Mouse (Mus musculus) cerebellum, postnatal 36 days (tissue): ENCODE data around the gene Gm20388.

ENCODE experiments used
- DNase-seq, 2 experiments: peaks; one replicate each; pipeline ENCODE4 v3.0.0; 2021 to 2022; ENCODE audit warnings: mixed read lengths in 2 of 2

Gm20388 gene

DNA sequence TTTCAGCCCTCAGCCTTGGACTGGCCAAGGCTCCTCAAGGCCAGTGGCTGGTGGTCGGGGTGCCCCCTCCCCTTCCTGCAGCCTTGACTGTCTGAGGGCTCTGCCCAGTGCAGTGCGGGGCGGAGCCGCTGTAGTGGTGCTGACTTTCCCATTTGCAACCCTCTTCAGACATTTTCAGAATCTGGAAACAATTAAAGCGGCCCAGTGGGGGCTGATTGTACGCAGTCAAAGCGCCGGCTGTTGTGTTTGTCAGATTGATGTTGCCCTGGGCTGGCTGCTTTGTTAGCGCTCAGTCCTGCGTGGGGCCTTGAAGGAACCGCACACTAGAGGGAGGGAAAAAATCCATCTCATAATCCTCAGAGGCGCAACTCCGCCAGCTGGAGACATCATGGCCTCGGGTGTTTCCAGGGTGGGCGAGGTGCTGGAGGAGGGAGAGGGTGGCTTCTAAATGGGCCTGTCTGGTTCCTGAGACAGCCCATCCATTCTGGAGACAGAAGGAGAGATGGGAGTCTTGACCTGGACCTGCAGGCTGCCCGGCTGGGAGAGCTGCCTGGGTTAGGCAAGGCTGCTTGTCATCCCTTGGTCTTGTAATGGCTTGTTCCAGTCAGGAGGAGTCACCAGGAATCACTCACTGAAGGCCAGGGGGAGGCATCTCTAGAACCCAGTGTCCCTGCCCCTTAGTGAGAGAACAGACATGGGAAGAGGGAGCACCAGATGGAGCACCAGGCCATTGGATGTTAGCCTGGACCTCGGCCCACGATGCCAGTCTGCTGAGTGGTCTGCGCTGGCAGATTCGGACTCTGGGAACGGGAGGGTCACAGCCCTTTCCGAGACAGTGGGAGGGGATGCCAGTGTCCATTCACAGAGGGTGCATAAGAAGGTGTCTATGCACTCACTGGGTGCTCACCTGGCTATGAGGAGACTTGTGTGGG is 388.2 kb downstream of the Gm20388 start:
- no peak for DNase-seq

DNA sequence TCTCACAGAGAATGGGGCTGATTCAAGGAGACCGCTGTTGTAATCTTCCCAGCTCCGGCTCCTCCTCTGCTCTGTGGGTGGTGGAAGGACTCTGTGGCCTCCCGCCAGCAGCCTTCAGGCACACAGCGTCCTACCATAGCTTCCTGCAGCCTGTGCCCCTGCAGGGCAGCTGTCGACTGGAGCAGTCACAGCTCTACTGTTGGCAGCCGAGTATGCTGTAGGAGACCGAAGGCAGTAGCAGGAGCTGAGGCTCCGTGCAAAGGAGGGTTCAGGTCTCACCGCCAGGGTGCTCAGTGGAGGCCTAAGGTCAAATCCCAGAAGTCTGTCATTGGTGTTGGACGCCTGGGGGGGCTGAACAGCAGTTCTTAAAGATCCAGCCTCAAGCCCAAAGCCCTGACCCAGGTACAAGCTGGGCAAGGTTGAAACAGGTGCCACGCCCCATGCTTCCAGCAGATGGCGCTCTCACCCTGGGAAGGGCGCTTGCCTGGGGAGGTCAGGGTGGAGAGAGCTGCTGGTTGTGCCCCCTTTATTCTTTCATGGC is 390.0 kb downstream of the Gm20388 start:
- peak; percentile 85 for DNase-seq

DNA sequence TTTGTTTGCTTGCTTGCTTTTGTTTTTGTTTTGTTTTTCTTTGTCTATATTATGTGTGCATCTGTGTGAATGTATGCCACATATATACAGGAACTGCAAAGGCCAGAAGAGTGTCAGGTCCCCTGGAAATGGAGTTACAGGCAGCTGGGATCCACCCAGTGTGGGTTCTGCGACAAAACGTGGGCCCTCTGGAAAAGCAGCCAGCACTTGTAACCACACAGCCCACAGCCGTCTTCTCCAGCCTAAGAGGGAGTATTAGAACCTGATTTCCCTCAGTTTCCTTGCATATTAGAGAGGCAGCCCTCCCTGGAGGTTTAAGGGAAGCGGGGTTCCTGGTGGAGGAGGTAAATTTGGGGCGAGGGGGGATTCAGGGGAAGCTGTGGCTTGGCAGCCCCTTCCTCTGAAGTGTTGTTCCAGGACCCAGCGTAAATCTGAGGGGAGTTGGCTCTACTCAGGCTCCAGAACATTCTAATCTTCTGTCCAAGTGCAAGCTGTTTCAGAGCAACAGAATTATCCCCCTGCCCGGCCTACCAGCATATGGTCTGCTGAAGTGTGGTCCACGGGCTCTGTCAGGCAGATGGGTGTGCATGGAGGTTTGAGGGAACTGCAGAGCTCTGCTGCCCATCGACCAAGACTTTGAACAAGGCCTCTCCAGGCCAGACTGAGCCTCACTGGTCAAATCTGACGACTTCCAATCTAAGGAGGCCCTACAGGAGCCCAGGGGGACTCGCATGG is 392.5 kb downstream of the Gm20388 start:
- no peak for DNase-seq

DNA sequence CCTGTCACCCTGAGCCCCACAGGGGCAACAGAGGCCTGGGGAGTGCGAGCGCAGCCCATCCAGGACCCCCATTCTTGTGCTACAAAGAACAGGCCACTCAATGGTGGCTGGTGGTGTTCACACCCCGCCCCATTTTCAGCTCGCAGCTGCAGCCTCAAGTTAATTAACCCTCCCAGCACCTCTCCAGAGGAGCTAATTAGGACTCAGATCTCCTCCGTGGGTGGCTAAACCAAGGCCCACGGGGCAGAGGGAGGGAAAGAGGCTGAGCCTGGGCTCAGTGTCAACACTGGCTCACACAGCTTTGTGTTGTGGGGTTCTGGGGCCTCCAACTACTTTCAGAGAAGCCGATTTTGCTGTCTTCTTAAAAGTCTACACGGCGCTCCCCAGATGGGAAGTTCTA is 393.5 kb downstream of the Gm20388 start:
- no peak for DNase-seq

DNA sequence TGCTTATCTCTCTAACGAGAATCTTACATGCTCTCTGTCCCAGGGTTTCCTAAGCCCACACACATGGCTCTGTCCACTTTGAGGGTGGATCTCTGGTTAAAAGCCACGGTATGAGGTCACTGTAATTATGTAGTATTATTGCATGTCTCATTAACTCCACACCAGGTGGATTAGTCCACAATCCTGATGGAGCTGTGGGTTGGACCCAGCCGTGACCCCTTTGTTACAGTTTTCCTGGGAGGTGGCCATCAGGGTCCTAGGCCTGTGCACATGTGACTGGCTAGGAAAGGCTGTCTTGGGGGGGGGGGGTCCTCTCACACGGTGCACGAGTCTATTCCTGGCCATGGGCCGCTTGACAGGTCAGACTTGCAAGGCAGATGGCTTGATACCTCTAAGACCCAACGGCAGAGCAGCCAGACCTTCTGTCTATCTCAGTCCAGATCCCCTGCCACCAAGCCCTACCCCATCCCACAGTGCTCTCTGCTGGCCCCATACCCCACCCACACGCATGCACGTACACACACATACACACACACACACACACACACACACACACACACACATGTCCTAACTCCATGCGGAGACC is 395.3 kb downstream of the Gm20388 start:
- no peak for DNase-seq

DNA sequence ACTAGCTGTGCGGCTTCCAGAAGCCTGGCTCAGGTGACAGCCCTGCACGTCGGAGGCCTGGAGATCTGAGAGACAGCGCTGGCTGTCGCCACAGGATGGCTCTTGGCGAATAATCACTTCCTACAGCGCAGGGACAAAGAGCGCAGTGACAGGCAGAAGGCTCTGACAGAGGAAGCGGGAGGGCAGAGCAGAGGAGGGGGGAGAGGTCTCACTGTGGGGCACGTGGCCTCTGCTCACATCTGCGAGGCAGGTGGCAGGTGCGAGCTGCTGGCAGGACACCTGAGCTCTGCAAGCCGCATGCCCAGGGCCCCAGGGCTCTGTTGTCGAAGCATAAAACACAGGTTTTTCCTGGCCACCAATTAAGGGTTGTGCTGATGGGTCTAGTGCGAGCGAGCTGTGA is 396.5 kb downstream of the Gm20388 start:
- DNase-seq = no peak

DNA sequence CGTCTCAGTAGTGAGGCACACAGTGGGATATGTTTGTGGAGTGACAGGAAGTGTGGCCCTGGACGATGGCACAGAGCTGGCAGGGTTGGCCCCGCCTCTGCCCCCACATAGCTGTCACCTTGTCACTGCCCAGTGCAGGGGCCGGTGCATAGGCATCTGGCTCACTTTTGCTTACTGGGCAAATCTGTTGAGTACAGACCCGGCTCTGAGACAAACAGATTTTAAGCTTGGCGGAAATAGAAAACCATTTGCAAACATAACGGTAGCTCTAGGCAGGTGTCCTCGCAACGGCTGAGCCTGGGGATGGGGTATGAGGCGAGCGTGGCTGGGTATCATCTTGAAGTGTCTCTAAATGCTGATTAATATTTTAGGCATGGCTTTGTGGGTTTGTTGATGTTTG is 396.9 kb downstream of the Gm20388 start:
- no peak for DNase-seq

DNA sequence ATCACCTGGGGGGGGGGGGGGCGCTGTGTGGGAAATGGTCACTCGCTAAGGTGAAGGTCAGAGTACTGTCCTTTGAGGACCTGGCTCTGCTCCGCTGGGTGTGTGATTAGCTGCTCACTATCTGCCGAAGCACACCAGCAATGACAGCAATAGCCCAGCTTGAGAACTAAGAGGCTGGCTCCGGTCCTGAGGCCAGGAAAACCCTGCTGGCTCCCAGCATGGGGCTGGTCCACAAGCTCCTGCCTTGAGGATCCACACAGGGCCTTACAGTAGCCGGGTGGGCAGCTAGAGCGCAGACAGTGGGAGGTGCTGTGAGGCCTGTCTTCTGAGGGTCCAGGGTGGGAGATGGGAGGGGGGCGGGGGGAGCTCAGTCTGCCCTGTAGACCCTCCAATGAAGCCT is 397.5 kb downstream of the Gm20388 start:
- peak in 1 of 2 experiments; percentile 52 for DNase-seq

DNA sequence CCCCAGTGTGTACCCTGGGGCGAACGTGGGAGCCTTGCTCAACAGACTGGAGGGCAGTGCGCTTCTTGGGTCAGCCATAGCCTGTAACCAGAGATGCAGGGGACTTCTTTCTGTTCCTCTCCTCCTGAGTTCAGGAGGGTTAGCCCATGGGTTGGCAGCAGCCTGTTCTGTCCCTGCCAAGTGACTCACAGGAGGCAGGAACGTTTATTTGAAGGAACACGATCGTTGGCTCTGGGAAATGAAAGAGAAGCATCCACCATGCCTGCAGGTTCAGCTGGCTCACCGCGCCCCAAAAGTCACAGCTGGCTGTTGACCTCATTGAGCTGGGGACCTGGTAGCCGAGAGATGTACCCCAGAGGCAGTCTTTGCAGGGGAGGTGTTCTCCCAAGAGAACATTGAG is 397.9 kb downstream of the Gm20388 start:
- peak in 1 of 2 experiments; percentile 54 for DNase-seq

DNA sequence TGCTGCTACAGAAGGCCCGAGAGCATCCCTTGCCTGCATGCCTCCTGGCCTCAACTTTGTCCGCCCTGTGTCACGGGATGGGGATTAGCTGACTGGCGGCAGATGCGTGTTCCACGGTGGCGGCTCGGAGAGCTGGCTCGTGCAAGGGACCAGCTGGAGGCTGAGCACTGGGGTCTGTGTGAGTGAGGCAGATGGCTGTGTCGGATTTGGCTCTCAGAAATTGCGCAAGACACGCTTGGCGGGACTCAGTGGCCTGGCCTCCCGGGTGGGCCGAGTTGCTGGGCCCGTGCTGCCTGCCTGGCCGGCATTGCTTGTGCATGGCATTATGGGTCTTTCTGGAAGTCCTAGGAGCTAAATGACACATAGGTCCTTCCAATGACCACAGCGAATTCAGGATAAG is 398.7 kb downstream of the Gm20388 start:
- peak; percentile 54 to 59 for DNase-seq

DNA sequence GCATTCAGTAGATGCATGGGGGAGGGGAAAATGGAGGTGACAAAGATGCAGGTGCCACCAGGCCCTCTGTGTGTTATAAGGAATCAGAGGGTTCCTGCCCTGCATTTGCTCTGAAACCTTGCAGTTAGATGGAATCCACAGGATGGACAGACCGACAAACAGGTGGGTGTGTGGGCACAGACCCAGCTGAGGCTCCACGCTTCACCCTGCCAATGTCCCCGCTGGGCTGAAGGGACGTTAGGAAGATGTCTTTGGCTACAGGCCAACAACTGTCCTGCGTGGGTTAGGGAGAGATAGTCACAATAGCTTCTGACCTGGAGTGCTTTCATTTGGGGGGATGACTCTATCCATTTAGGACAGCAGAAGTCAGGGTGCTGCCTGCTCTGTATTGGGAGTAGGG is 399.4 kb downstream of the Gm20388 start:
- no peak for DNase-seq

DNA sequence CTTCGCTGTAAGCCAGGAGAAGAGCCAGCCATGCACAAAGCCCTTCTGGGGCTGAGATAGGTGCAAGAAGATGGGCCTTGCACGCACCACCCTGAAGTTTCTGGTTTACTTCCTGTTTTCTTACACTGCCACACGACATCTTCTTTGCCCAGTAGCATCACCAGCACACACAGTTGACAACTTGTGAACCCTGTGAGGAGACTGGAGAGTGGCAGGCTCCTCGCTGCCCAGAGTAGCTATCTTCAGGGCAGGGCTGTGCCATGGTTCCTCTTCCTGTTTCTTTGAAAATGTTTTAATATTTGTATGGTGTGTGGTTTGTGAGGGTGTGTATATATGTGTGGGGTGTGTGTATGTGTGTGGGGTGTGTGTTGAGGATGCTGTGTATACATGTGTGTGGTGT is 401.8 kb downstream of the Gm20388 start:
- no peak for DNase-seq

DNA sequence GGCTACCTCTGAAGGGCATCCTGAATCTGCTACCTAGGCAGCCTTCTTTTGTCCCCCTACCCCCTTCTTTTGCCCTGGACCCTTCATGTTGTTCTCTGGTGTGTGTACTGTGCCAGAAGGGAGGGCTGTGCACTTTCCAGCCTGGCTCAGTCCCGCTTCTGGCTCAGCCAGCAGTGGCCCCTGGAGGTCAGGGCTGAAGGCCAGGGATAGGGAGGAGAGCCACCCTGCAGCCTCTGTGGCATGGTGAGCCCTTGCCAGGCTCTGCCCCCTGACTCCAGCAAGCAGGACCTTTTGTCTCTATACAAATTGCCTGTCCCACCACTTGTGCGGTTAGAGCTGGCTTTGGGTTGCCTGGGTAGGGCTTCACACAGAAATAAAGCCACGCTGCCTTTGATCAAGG is 403.0 kb downstream of the Gm20388 start:
- DNase-seq = no peak

DNA sequence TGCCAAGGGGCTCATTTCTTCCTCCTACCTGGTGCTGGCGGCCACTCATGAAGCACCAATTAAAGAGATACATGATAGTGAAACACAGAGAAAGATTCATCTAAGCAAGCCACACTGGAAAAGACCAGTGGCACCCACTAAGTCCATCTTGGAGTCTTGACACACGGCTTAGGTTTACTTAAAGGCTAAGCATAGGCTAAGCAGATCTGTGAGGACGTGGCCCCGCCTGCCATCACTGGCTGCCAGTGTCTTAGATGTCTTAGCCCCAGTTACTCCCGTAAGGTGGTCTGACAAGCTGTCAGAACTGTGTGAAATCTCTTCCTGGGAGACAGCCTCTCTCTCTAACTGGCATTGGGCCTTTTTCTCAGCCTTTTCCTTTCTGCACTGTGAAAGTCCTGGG is 404.3 kb downstream of the Gm20388 start:
- no peak for DNase-seq

DNA sequence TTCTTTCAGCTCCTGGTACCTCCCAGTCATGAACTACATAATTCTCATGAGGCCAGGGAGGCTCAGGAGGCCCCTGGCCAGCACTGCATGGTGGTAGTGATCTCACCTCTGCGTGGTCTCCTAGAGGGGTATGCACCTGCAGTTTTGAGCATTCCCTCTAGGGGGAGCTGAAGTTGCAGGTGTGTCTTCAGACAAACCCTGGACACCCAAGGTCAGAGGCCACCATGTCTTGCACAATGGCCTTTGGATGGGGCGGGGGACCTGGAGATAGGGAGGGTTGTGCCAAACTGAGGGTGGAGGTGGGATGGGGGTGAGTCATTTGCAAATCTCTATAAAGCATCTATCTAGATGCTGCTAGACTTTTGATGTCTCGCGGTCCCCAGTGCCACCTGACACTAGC is 405.0 kb downstream of the Gm20388 start:
- DNase-seq = peak in 1 of 2 experiments; percentile 19

DNA sequence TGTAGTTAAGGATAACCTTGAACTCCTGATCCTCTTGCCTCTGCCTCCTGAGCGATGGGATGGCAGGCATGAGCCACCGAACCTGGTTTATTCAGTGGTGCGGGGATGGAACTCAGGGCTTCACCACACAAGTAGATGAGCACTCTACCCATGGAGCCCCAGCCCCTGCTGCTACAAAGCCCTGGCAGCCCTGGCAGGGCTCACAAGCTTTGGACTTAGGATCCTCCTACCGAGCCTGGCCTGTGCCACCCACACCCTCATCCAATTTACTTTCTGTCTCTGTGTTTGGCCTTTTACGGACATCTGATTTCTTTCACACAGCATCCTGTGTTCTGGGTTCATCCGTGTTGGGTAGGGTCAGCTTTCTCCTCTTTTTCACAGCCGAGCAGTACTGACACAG is 406.1 kb downstream of the Gm20388 start:
- DNase-seq = no peak

DNA sequence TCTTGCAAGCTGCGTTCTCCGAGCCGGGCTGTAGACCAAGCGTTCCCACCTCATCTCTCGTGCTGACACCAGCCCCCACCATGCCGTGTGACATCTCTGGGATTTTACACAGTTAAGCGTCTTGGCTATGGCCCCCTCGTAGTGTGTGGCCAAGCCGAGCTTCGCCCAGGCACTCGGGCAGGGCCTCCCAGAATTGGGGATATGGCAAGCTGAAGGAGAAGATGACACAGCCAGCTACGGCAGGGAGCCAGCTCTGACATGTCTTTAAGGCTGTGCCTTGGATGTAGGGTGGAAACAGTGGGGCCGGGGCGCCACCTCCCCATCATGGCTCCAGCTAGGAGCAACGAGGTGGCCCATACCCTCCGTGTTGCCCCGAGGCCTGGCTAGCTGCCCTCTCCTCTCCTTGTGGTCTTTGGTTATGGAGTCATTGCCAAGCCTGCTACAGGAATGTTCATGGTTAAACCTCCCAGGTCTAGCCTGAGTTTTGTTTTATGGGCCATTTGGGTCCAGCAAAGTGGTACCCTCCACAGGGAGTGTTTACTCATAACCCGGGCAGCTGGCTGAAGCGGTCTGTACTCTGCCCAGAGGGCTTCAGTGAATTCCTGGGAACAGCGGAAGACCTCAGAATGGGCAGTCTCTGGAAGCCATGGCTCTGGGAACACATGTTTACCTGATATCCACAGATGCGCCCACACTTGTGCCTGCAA is 406.6 kb downstream of the Gm20388 start:
- DNase-seq = no peak

DNA sequence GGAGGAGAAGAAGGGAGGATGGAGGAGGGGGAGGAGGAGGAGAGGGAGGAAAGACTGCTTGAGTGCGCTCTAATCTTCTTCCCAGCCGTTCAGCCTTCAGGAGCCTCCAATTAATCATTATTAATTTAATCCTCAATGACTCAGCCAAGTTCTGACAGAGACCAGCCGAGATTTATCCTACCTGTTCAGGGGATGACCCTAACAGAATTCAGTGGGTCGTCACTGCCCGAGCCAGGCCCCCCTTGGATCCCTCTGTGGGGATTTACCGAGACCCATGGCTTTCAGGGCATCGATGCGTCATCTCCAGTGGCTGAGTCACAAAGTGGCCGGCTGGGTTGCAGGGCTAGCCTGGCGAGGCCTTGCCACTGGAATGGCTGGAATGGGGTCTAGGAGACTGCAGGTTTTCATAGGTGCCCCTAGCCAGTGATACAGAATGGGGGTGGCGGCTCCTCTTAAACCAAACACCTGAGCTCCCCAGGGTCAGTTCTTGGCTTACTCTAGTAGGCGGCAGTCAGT is 407.9 kb downstream of the Gm20388 start:
- no peak for DNase-seq

DNA sequence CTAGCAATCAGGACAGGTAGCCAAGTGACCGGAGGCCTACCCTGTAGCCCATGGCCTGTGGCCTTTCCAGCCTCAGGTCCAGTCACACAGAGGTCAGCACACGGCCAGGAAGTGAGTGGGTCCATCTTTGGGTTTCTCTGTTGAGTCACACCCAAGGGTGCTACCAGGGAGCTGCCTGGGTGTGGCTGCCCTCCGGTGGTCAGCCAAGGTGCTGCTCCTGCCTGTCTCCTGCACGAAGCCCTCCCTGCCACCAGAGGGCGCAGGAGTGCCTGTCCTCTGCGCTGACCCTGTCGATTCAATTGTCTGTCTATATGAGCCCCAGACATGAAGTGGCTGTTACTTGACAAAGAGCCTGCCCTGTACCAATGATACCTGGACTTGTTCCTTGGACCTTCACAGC is 408.8 kb downstream of the Gm20388 start:
- peak; percentile 83 to 84 for DNase-seq

DNA sequence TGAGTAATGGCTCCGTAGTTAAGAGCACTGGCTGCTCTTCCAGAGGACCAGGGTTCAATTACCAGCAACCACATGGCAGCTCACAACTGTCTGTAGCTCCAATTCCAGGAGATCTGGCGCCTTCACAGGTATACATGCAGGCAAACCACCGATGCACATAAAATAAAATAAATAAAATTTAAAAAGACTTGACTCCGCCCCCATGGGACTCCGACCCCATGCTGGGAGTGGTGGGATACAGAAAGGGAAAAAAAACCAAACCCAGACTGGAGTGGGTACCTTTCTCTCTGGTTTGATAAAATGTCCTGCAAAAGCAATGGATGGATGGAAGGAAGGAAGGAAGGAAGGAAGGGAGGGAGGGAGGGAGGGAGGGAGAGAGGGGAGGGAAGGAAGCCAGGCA is 409.5 kb downstream of the Gm20388 start:
- no peak for DNase-seq

DNA sequence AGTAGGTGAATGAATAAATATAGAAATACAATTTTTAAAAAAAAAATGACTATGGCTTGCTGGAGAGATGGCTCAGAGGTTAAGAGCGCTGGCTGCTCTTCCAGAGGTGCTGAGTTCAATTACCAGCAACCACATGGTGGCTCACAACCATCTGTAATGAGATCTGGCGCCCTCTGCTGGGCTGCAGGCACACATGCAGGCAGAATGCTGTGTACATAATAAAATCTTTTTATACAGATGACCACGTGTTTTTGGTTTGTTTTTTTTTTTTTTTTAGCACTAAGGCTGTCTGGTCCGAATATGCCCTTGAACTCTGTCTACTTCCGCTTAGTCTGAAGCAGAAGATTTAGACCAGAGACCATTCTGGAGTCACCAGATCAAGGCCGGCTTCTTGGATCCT is 411.1 kb downstream of the Gm20388 start:
- no peak for DNase-seq

DNA sequence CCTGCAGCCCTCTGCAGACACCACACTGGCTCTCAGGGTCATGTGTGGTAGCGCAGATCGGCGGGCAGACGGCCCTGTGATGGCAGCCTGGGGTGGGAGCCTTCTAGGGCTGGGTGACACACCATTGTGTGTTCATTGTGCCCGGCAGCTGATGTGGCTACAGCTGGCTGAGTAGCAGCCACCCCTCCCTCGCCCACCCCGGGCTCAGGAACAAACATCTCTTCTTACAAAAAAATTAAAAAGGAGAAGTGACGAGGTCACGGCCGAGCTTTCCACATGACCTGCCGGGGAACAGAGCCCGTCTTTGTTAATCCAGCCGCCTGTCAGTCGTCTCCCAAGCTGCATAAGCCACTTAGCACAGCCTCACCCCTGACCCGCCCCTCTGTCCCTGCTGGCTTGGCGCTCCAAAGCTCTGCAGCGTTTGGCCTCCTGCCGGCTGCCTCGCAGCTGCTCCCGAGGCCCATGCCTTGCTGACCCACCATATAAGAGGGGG is 412.4 kb downstream of the Gm20388 start:
- no peak for DNase-seq
